In the genomic region with DNA sequence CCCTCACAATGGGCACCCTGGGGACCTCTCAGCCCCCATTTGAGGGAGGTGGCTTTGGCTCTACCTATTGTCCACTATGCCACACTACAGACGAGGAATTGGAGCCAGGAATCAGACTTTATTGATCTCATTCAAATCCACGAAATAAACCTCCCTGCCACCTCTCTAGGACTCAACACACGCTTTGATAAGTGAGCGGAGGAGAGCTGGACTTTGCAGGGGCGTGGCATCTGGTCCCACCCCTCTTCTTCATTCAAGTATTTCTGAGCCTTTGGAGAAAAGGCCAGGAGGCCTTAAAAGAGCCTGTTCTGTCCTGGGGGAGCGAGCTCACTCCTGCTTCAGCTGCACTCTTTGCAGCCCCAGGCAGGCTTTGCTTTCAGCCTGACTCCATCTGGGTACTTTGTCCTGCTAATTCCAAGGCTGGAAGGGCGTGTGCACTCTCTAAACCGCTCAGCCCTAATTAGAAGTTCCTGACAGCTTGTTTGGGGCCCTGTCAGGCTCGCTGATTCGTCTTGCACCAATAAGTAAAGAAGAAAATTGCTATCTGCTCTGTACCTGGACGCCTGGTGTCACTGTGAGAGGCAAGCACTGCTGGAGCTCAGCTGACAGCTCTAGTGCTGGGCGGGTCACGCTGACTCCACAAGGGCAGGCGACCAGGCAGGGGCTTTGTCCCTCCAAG, we compare ENCODE assay signal across 8 mouse cellular contexts.
DNase-seq lines count a peak whose midpoint lies in the region; ATAC-seq and TF ChIP-seq lines count a peak whose summit lies in the region.
"Had no signal": no experiment of that assay in that cellular context is flagged by ENCODE, and none has a peak within 500 bp of the region (broad histone marks: within the 10 kb centered on the region; RNA-seq: fewer than 3 reads in every experiment).

No protein-coding gene starts in this region.

- WGBS in embryonic facial prominence, embryonic 14.5 days: 20% methylated on average over 14 of the region's 14 CpGs

- H3K4me2 ChIP-seq in CH12.LX (ENCODE audit: insufficient read depth, low read depth, poor library complexity, severe bottlenecking): peak overlapping the region; percentile 18; the same call in 1 of the 2 replicates
- H3K4me2 ChIP-seq in embryonic facial prominence, embryonic 14.5 days (ENCODE audit: low read depth, low read length): peak overlapping the region; percentile 12; the same call in 1 of the 2 replicates

- TF ChIP-seq CTCF in CH12.LX (conservative IDR thresholded peaks at IDR 0.05 in 1 of 2, IDR thresholded peaks at IDR 0.05 in 1 of 2; ENCODE audit: low read depth in 2 of 2, low read length in 2 of 2) (no peak), E14TG2a.4 (conservative IDR thresholded peaks at IDR 0.05; ENCODE audit: low read length) (no peak)

- H3K4me1 ChIP-seq in CH12.LX (ENCODE audit: control insufficient read depth in 1 of 2, insufficient read depth in 2 of 2): peaks cover 48 to 76% of the 10 kb centered on the region in 2 experiments
- H3K4me1 ChIP-seq in E14TG2a.4 (replicated peaks; ENCODE audit: low read depth, low read length): peaks cover 63% of the 10 kb centered on the region
- peaks cover 15% of the 10 kb centered on the region; the same call in 1 of the 2 replicates for H3K4me1 ChIP-seq in embryonic facial prominence, embryonic 14.5 days (ENCODE audit: control insufficient read depth, insufficient read depth, low read length)

- DNase-seq in CH12.LX (ENCODE audit: extremely low read depth): no peak
- peak; percentile 45 for DNase-seq in embryonic facial prominence, embryonic 14.5 days (ENCODE audit: low spot score)
- peak; percentile 17 for DNase-seq in lung, postnatal 10 days
- DNase-seq in spleen, adult 12 weeks (ENCODE audit: low spot score): no peak
- DNase-seq in kidney, adult 11 months: no peak
- DNase-seq in kidney, adult 18-20 months: no peak
- DNase-seq: right cerebral cortex, adult 18-20 months had no signal

- H3K27ac ChIP-seq in CH12.LX (ENCODE audit: insufficient read depth, low read depth): no peak overlapping the region; the same call in 1 of the 2 replicates
- H3K27ac ChIP-seq in embryonic facial prominence, embryonic 14.5 days (replicated peaks; ENCODE audit: low read depth, low read length): no peak overlapping the region

- TF ChIP-seq EP300 in CH12.LX (IDR thresholded peaks at IDR 0.05; ENCODE audit: low read length): no peak

- no peak overlapping the region for H3K9ac ChIP-seq in CH12.LX (ENCODE audit: insufficient read depth, low read depth)
- H3K9ac ChIP-seq in embryonic facial prominence, embryonic 14.5 days (ENCODE audit: low read depth, low read length): no peak overlapping the region

- dilution Hi-C loops in CH12.LX (cut with MboI; ENCODE audit: extremely low pct_ligation_motif_present, extremely low pct_unique_long_range_greater_than_20kb, low sequenced_read_pairs): no loop called here

- H3K9me3 ChIP-seq in CH12.LX (replicated peaks; ENCODE audit: low read length) (no peaks in the 10 kb centered on the region), E14TG2a.4 (ENCODE audit: low read length) (no peaks in the 10 kb centered on the region)
- no peaks in the 10 kb centered on the region for H3K9me3 ChIP-seq in embryonic facial prominence, embryonic 14.5 days (ENCODE audit: control insufficient read depth, low read length)

- no peak overlapping the region for H3K4me3 ChIP-seq in CH12.LX (replicated peaks in 1 of 3; ENCODE audit: low read depth in 2 of 3, low read length in 2 of 3, poor library complexity in 1 of 3)
- H3K4me3 ChIP-seq in E14TG2a.4 (replicated peaks; ENCODE audit: low read length): peak overlapping the region; percentile 49; the same call in 1 of the 2 replicates
- H3K4me3 ChIP-seq in embryonic facial prominence, embryonic 14.5 days (ENCODE audit: low read depth, low read length): no peak overlapping the region

- H3K79me2 ChIP-seq in CH12.LX (replicated peaks; ENCODE audit: control insufficient read depth, extremely low read depth, insufficient read depth, poor library complexity, severe bottlenecking): no peaks in the 10 kb centered on the region

- in situ Hi-C loops in CH12.LX (cut with MboI; ENCODE audit: low pct_ligation_motif_present, low pct_unique_long_range_greater_than_20kb, low sequenced_read_pairs): no loop called here

- H3K36me3 ChIP-seq in CH12.LX (replicated peaks in 1 of 2; ENCODE audit: control insufficient read depth in 1 of 2, insufficient read depth in 1 of 2, low read length in 1 of 2): no peaks in the 10 kb centered on the region
- no peaks in the 10 kb centered on the region for H3K36me3 ChIP-seq in E14TG2a.4 (ENCODE audit: insufficient read depth, low read length)
- no peaks in the 10 kb centered on the region for H3K36me3 ChIP-seq in embryonic facial prominence, embryonic 14.5 days (ENCODE audit: control insufficient read depth, insufficient read depth, low read length)

- H3K27me3 ChIP-seq in CH12.LX (replicated peaks) (no peaks in the 10 kb centered on the region), E14TG2a.4 (ENCODE audit: insufficient read depth, low read length) (no peaks in the 10 kb centered on the region)
- H3K27me3 ChIP-seq in embryonic facial prominence, embryonic 14.5 days (replicated peaks; ENCODE audit: control insufficient read depth, insufficient read depth, low read length): no peaks in the 10 kb centered on the region

- TF ChIP-seq POLR2A in CH12.LX (IDR thresholded peaks at IDR 0.05; ENCODE audit: low read depth, low read length): no peak

- no peak for TF ChIP-seq RAD21 in CH12.LX (IDR thresholded peaks at IDR 0.05; ENCODE audit: low read depth, low read length)

- peak; percentile 45; the same call in 1 of the 2 replicates for ATAC-seq in embryonic facial prominence, embryonic 14.5 days (ENCODE audit: low read depth)

TF ChIP-seq in CH12.LX, 34 proteins besides CTCF, POLR2A, EP300 and RAD21:
- TF ChIP-seq ZKSCAN1 (IDR thresholded peaks at IDR 0.05; ENCODE audit: borderline replicate concordance, low read depth, low read length): no peak
- TF ChIP-seq POLR2AphosphoS2 (IDR thresholded peaks at IDR 0.05; ENCODE audit: low read depth, low read length): no peak
- no peak for TF ChIP-seq ZMIZ1 (IDR thresholded peaks at IDR 0.05; ENCODE audit: low read depth, low read length)
- TF ChIP-seq JUN (IDR thresholded peaks at IDR 0.05; ENCODE audit: insufficient read depth, low read depth, low read length): no peak
- no peak for TF ChIP-seq SIN3A (IDR thresholded peaks at IDR 0.05; ENCODE audit: low read length)

Comparison
In these comparisons a context has a peak if more than half of its experiments do, and no peak if none do; other contexts are left out.
1. DNase-seq: peak in embryonic facial prominence, embryonic 14.5 days (single experiment) and lung, postnatal 10 days (single experiment); none in CH12.LX (single experiment), spleen, adult 12 weeks (single experiment), kidney, adult 11 months (single experiment) and kidney, adult 18-20 months (single experiment).